Mouse (Mus musculus) monocyte, adult 5-6 weeks (primary cell): ENCODE measurements around the gene Ccdc9b. TPM values are rescaled to one million over a fixed set of nuclear protein-coding genes. Genes with fewer than 3 reads are reported as not detected.

Source experiments
- ATAC-seq: fragments of 153-309, 156-312 bp; replicated peaks from 2 replicates; pipeline ENCODE4 v1.8.0; 2017; ENCODE audit warnings: mild to moderate bottlenecking; ENCODE audit not compliant: low TSS enrichment, insufficient number of reproducible peaks, severe bottlenecking, poor library complexity, low FRiP score
- total RNA-seq: library from RNA; stranded (forward); fragments of 200-1000, 200-491, 200-594 nt; gene quantifications from 3 replicates; pipeline ENCODE4 v1.2.3, GENCODE M21; 2017

Gene Ccdc9b
- total RNA-seq, 1 experiment from 2014 or later, result 0.10 TPM

DNA sequence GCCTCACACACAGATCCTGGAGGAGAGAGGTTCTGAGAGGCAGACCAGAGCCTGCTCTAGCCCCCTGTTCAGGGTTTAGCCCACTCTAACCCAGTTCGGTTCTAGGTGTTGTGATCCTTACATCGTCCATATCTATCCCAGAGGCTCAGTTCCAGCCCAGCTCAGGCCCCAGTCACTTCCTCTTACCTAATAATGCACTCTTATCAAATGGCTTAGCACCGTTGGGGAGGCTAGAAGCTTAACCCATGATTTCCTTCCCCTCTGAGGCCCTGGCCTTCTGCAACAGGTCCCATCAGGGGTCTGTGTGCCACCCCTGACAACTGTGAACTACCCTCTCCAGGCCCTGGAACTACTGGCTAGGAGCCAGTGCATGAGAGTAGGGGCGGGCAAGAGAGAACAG, 33.3 kb downstream of the Ccdc9b start:
- peak; percentile 16; the same call in 1 of the 2 replicates for ATAC-seq

DNA sequence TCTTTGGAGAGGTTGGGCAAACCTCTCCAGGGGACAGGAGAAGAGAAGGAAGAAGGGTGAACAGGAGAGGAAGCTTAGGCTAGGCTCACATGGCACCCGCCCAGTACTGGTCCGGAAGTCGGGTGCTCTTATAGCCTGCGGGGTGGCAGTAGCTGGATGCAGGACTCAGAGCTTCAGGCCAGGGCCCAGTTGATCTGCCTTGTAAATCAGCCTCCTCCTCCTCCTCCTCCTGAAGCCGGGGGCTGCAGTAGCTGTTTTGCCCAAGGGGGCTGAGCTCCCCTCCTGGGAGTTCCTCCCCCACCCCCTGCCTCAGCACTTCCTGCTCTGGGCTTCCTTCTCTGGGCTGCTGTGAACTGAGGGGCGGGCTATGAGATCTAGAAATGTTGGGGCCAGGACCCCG, 34.1 kb downstream of the Ccdc9b start, which contains the start of gene Plcb2:
Gene Plcb2, minus strand, starts transcription at position 102 of the 400 bp plus-strand sequence.
- ATAC-seq, result peak; percentile 45

DNA sequence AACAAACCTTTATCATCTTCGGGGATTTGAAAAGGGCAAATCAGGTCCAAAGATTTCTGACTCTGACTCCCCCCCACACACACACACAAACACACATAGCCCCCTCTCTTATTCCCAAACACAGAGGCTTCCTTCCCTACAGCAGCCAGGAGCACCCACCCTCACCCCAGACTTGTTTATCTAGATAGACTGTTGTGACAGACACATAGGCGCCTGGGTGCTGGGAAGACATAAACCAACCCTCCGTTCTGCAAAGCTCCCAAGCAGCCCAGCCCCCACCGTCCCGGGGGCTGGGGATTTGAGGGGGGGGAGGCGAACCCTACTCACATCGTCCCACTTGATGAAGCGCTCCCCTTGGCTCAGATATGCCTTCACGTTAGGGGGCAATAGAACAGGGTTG, 34.5 kb downstream of the Ccdc9b start:
- ATAC-seq, result no peak

DNA sequence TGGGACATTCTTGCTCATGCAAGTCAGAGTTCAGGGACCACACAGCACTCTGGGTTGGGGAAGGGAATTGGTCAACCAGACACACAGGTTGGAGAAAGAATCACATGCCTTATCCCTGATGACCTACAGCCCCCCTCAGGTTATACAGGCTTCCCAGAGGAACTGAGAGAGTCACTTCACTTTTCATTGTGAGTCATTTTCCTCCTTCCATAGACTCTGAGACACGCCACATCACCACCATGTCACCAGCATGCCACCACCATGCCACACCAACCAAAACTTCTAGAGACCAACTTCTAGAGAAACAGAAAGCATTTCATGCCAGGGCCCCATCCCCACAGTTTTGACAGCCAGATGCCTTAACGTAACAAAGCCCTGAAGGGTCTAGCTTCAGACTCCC, 35.6 kb downstream of the Ccdc9b start:
- ATAC-seq, result no peak

DNA sequence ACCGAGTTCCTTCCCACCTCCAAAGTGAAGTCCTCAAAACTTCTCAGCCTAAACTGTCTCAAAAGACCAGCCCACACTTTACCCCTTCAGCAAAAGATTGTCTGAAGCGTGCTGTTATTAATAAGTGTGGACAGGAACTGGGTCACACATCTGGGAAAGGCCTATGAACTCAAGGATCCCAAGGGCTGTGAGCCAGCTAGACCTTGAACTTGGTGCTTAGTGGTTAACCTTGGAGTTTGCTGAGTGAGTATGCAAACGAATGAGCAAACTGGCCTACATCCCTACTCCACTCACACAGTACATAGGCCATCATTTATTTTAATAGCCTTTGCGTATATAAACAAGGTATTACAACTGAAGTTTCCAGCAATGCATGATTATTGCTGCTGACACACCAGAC, 37.0 kb downstream of the Ccdc9b start:
- no peak for ATAC-seq

DNA sequence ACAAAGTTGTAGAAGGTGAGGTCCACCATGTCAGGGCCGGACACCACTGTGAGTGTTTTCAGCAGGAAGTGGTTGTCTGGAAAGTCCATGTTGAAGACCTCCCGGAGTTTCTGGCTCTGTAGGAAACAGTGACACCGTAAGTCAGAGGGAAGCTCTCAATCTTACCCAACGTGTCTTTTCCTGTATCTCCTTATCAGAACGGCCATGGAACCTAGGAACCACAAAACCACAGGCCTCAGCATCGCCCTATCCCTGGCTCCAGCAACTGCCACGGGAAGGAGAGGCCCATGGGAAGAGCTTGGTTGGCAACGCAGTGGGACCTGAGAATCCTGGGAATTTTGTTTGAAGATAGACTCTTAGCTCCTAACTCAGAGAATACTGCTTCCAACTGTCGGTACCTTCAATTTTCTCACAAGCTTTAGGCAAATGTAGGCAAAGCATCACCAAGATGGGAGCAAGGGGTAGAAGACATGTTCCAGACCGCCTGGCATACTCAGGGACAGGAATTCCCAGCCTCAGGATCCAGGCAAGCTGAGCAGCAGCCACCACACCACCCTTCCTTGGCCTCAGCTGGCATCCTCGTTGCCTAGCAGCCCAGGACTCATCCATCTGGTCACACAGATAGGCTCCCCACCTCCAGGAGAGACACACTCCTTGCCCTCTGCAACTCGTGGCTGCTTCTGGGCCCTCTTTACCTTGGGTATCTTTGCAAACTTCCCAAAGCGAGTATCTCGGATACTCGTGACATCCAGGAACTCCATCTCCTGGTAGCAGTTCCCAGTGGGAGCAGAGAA, 38.6 kb downstream of the Ccdc9b start:
- no peak for ATAC-seq

DNA sequence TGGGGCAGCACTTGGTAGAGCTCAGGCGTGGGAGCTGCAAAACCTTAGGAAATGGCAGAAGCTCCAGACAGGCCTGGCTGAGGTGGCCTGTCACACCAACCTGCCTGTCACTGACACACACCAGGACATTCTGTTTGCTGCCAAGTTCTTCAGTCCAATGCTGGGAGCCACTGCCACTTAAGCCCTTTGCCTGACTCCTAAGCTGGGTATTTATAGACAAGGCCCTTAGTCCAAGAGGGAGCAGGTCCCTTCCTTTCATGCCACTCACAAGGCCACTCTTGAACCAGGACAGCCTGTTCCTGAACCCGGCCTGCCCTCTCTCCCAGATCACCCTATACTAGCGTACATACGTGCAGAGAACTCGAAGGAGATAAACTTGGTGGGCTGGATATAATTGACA, 45.8 kb downstream of the Ccdc9b start:
- ATAC-seq, result no peak

DNA sequence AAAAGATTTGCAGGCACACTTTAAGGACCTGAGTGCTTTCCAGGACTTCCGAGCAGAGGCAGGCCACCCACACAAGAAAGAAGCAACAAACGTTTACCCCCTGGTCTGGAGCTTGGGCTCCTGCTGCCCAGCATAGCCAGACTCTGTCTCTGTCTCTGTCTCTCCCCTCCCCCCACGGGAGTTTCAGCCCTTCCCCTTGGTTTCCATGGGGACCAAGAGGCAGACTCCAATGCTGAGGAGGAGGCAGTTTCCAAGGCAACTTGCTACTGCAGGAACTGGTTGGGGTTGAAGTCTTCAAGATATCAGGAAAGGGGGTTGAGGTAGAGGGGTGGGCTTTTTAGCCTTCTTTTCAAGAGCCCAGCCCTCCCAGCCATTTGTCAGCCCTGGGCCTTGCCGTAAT, 48.2 kb downstream of the Ccdc9b start:
- no peak for ATAC-seq

DNA sequence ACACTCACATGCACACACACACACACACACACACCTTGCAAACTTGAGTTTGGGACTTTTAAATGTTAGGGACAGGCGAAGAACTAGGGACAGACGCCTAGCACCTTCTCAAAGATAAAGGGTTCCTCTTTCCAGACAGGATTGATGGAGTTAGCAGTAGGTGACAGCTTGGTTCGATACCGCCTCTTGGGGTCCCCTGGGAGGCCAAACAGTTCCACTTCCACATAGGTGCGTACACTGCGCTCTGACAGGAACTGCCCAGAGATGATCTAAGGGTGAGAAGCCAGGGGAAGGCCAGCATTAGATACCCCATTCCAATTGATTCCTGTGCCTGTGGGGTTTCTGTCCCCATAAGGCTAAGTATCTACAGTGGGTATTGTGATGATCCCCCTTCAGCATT, 48.8 kb downstream of the Ccdc9b start:
- no peak for ATAC-seq

DNA sequence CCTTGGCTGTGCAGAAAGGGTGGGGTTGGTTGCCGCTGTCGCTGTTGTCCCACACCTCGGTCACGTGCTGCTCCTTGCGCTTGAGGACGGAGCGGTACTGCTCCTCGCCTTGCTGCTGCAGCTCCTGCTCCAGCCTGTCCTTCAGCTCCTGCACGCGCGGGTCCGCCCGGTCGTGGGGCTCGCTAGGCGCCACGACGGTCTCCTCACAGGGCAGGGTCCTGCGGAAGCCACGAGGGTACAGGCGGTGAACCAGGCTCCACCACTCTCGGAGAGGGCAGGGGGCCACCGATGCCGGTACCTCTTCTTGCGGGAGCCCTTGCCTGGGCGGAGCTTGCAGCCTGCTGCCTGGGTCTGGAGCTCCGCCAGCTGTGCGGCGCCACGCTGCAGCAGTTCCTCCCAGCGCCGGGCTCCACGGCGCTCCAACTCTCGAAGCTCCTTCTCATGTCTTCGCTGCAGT, 51.4 kb downstream of the Ccdc9b start:
- no peak for ATAC-seq

DNA sequence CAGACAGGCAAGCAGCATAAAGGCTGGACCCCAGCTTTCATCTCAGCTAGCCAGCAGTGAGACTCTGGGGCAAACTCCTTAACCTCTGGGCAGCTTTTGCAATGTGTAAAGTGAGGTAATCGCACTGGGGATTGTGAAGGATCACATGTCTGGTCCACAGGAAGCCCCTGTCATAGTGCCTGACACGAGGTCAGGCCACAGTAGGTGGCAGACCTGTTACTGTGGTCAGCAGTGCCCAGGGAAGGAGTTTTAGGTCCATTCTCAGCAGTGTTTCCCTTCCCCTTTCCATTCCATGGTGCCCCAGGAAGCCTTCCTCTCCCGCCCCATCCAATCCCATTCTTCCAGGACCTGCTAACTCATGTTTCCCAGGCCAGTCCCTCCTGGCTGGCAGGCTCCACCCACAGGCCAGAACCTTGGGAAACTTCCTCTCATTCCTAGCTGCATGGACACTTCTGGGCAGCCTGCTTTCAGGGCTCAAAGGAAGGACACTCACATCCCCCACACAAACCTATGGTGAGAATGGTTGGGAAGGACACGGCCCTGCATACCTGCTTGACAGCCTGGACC, 52.7 kb downstream of the Ccdc9b start:
- no peak for ATAC-seq

DNA sequence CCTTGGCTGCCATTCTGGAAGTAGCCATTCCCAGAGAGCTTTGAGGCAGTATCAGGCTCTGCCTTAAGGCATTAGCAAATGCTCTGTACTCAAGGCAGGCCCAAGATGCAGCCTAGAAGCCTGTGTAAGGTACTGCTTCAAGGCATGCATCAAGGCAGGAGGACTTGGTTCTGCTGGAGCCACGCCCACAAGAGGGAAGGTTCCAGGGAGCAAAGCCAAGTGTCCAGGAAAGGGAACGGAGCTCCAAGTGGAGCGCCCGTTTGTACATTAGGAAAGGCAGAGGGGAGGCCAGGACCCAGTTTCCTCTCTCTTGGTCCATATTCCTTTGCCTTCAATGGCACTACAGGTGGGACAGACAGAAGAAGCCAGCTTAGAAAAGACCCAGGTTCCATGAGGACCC, 54.0 kb downstream of the Ccdc9b start:
- no peak for ATAC-seq

DNA sequence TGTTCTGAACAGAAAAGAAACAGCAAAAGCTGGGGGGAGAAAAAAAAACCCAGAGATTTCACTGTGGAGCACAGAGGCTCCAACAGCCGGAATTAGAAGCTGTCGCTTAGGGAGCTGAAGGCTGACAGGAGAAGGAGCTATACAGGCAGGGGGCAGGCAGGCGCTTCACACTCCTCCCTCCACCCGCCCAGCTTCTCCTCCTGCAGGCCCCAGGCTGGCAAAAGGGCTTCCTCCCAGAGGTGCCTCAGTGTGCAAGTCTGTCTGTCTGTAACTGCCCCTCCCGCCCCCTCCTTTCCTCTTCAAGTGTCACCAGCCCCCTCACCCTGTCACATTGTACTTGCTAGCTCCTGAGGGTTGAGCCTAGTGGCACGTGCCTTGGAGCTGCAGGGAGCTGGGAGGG, 56.0 kb downstream of the Ccdc9b start:
- no peak for ATAC-seq

Other genes starting within 250 kb of the Ccdc9b start
- gene Bmf, start 213.0 kb downstream of the Ccdc9b start, total RNA-seq, result 21.5 to 42.1 TPM (median 35.4 TPM) in 3 replicates
- gene Bub1b, start 164.4 kb downstream of the Ccdc9b start, total RNA-seq, result 9.5 to 15.1 TPM (median 11.3 TPM) in 3 replicates
- 0.21 TPM in 1 of 3 replicates, not detected in the others for gene Pak6, start 99.4 kb downstream of the Ccdc9b start, total RNA-seq
- 0.58 TPM in 1 of 3 replicates, not detected in the others for gene Ankrd63, start 58.7 kb downstream of the Ccdc9b start, total RNA-seq
- gene Plcb2, start 34.2 kb downstream of the Ccdc9b start, total RNA-seq, result 32.8 to 44.3 TPM (median 36.3 TPM) in 3 replicates
- 14.5 to 23.9 TPM (median 19.3 TPM) in 3 replicates for gene Inafm2, start 16.9 kb downstream of the Ccdc9b start, total RNA-seq
- gene Phgr1, start 10.1 kb upstream of the Ccdc9b start, total RNA-seq, result not detected in 3 replicates
- gene Disp2, start 17.1 kb upstream of the Ccdc9b start, total RNA-seq, result not detected in 3 replicates
- gene Knstrn, start 51.3 kb upstream of the Ccdc9b start, total RNA-seq, result 6.5 to 23.1 TPM (median 15.4 TPM) in 3 replicates
- gene Ivd, start 99.3 kb upstream of the Ccdc9b start, total RNA-seq, result 9.5 to 16.2 TPM (median 13.5 TPM) in 3 replicates
- 5.6 to 11.9 TPM (median 9.6 TPM) in 3 replicates for gene Bahd1, start 137.7 kb upstream of the Ccdc9b start, total RNA-seq
- 2.7 to 4.7 TPM in 2 of 3 replicates, not detected in the other for gene Chst14, start 163.8 kb upstream of the Ccdc9b start, total RNA-seq